Mouse (Mus musculus) effector memory CD4-positive, alpha-beta T cell, adult 7 months (primary cell): Measurements from ENCODE around the gene Pik3r5. TPM values are rescaled to one million over a fixed set of nuclear protein-coding genes. Genes with fewer than 3 reads are reported as not detected.

Source experiments
- polyA plus RNA-seq: library from polyadenylated mRNA; unstranded; fragments of 100-300 nt; shearing (Covaris generic); gene quantifications from one replicate; pipeline ENCODE4 v1.2.1, GENCODE M21; 2017

Gene Pik3r5
- polyA plus RNA-seq: 145 TPM

GRCm38 (mm10) chr11:68431699-68432360 is at the start of gene Pik3r5:
Gene Pik3r5, plus strand, starts transcription at chr11:68432121.

GRCm38 (mm10) chr11:68400727-68401219 is 31.1 kb upstream of the Pik3r5 start, which contains the start of gene Ntn1:
Gene Ntn1, minus strand, starts transcription at chr11:68400823.

GRCm38 (mm10) chr11:68502902-68503629 is 71.1 kb downstream of the Pik3r5 start, which contains the start of gene Pik3r6:
Gene Pik3r6, plus strand, starts transcription at chr11:68503019.

Other genes with a start within 250 kb of the Pik3r5 start
- gene Ntn1, start 31.3 kb upstream of the Pik3r5 start, polyA plus RNA-seq: 0.09 TPM
- 0.55 TPM for gene Pik3r6, start 70.9 kb downstream of the Pik3r5 start, polyA plus RNA-seq
- gene Mfsd6l, start 124.1 kb downstream of the Pik3r5 start, polyA plus RNA-seq: not detected
- gene Ccdc42, start 154.9 kb downstream of the Pik3r5 start, polyA plus RNA-seq: not detected